Mouse (Mus musculus) C2C12 (cell line): ENCODE measurements around the gene Bcar3. TPM values are rescaled to one million over a fixed set of nuclear protein-coding genes. Genes with fewer than 3 reads are reported as not detected.
A peak's percentile ranks its signal among the peaks of the same experiment; 100 is the strongest.

ENCODE experiments used
- H3K27me3 ChIP-seq: one replicate; pipeline ENCODE4 v1.6.1; 2011; ENCODE audit not compliant: control insufficient read depth, insufficient read depth, insufficient read length
- H3K36me3 ChIP-seq: one replicate; pipeline ENCODE4 v1.6.1; 2011; ENCODE audit not compliant: control insufficient read depth, insufficient read depth
- H3K4me3 ChIP-seq: one replicate; pipeline ENCODE4 v1.5.1; 2011; ENCODE audit warnings: mild to moderate bottlenecking, control low read depth; ENCODE audit not compliant: poor library complexity, insufficient read depth, severe bottlenecking
- H3K79me2 ChIP-seq: one replicate; pipeline ENCODE4 v1.6.1; 2011; ENCODE audit not compliant: control insufficient read depth, insufficient read depth
- H3K79me3 ChIP-seq: one replicate; pipeline ENCODE4 v1.6.1; 2011; ENCODE audit warnings: low read depth, control low read depth
- H3ac ChIP-seq: one replicate; pipeline ENCODE3; 2011; ENCODE audit warnings: low read depth; ENCODE audit not compliant: control insufficient read depth, insufficient read length
- CEBPB ChIP-seq: IDR thresholded peaks from one replicate; pipeline ENCODE4 v1.6.1; 2011; ENCODE audit warnings: low read depth, mild to moderate bottlenecking, control low read depth, moderate library complexity
- CTCF ChIP-seq: IDR thresholded peaks from one replicate; pipeline ENCODE4 v1.5.1; 2011; ENCODE audit not compliant: control insufficient read depth, insufficient read depth, insufficient read length
- FOSL1 ChIP-seq: IDR thresholded peaks from one replicate; pipeline ENCODE4 v1.8.0; 2011; ENCODE audit warnings: mild to moderate bottlenecking, low read length; ENCODE audit not compliant: poor library complexity, insufficient read depth, severe bottlenecking
- MAX ChIP-seq: IDR thresholded peaks from one replicate; pipeline ENCODE4 v1.6.1; 2011; ENCODE audit warnings: mild to moderate bottlenecking, control low read depth
- MYOD1 ChIP-seq: IDR thresholded peaks from one replicate; pipeline ENCODE4 v1.6.1; 2011; ENCODE audit warnings: low read depth; ENCODE audit not compliant: control insufficient read depth, insufficient read length
- MYOG ChIP-seq: IDR thresholded peaks from one replicate; pipeline ENCODE4 v1.6.1; 2011; ENCODE audit not compliant: control insufficient read depth, insufficient read length; ENCODE audit errors: extremely low read depth
- USF1 ChIP-seq: IDR thresholded peaks from one replicate; pipeline ENCODE4 v1.6.1; 2011; ENCODE audit warnings: low read depth, mild to moderate bottlenecking, control low read depth, moderate library complexity
- polyA plus RNA-seq: library from polyadenylated mRNA; unstranded; fragments of >200 nt; fragmentation: generic; extraction: Trizol; gene quantifications from one replicate; pipeline ENCODE4 v1.2.1, GENCODE M21; 2012; ENCODE audit warnings: missing spikeins

Gene Bcar3
- polyA plus RNA-seq, 1 experiment = 34.9 TPM

- Histone ChIP-seq H3K4me3 (no peak overlapping the region), H3ac (no peak overlapping the region), H3K79me2 (peaks cover 94% of the 10 kb centered on the region), H3K27me3 (no peaks in the 10 kb centered on the region), H3K79me3 (peaks cover 67% of the 10 kb centered on the region), H3K36me3 (no peaks in the 10 kb centered on the region)
- no peak for TF ChIP-seq MAX
- TF ChIP-seq CEBPB = no peak
- TF ChIP-seq CTCF = no peak
- TF ChIP-seq FOSL1 = no peak
- TF ChIP-seq MYOD1 = peak; percentile 32
- TF ChIP-seq USF1 = no peak
Observed at GRCm38 (mm10) chr3:122480065-122480675, 186.2 kb downstream of the Bcar3 start.

DNA sequence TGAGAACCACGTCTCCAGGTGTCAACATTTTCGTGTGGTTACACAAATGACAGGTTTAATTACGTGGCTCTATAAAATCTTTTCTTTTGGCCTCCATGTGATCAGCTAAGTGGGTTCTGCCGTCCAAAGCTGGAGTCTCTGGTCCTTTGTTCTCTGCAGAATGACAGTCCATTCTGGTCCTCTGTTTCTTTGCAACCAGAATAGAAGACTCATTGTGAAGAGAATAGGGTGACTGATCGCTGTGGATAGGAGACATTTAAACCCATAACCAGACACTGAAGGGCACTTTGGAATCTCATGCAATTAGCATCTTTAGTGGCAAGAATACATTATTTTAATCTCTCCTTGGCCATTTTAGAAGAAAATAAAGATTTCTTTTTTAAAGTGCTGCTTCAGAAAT is 187.1 kb downstream of the Bcar3 start:
- H3K79me2 ChIP-seq = peaks cover 94% of the 10 kb centered on the region
- H3ac ChIP-seq = no peak overlapping the region
- no peaks in the 10 kb centered on the region for H3K27me3 ChIP-seq
- no peaks in the 10 kb centered on the region for H3K36me3 ChIP-seq
- peak; percentile 3 for TF ChIP-seq USF1
- no peak for TF ChIP-seq MAX
- H3K79me3 ChIP-seq = peaks cover 67% of the 10 kb centered on the region
- peak overlapping the region; percentile 28 for H3K4me3 ChIP-seq

DNA sequence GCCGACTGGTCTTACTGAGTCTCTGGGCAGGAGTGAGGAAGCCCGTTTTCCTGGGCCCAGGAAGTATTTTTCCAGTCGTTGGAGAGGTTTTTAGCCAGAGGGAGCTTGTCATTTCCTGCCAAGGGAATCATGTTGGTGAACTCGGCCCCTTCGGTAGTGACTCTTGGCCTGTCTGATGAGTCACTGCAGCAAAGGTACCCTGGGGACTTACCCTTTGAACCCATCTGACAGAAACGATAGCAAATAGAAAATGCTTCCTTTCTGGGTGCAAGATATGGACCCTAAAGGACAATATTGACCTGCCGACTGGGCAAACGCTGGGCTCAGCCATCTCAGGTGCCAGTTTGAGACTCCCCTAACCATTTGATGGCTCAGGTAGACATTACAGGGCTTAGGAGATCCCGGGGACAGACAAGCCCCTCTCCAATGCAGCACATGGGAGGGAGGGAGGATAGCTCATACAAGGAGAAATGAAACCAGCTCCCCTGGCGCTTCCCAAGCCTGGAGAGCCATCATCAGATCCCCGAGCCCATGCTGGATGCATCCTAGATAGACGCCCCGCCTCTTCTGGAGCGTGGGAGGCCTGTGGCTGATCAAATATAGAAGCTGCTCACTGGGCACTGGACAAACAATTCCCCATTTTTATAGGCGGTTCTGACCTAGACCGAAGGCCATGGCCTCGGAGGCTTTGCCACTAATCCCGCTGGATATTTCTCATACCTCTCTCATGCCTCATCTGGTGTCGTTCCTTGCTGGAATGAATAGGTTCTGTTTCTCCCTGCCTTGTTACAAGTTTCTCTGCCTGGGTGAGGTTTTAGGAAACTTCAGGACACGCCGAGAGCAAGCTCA is 188.2 kb downstream of the Bcar3 start:
- H3K36me3 ChIP-seq = no peaks in the 10 kb centered on the region
- H3K79me2 ChIP-seq = peaks cover 94% of the 10 kb centered on the region
- H3K79me3 ChIP-seq = peaks cover 68% of the 10 kb centered on the region
- H3K4me3 ChIP-seq = peak overlapping the region; percentile 28
- no peak for TF ChIP-seq USF1
- peak; percentile 55 for TF ChIP-seq MAX
- no peak for TF ChIP-seq CTCF
- TF ChIP-seq CEBPB = no peak
- TF ChIP-seq MYOG = no peak
- TF ChIP-seq FOSL1 = peak; percentile 24
- H3ac ChIP-seq = peak overlapping the region; percentile 53
- no peaks in the 10 kb centered on the region for H3K27me3 ChIP-seq

GRCm38 (mm10) chr3:122483066-122483782 is 189.3 kb downstream of the Bcar3 start:
- peak overlapping the region; percentile 63 for H3ac ChIP-seq
- H3K27me3 ChIP-seq = no peaks in the 10 kb centered on the region
- H3K79me2 ChIP-seq = peaks cover 94% of the 10 kb centered on the region
- peaks cover 74% of the 10 kb centered on the region for H3K79me3 ChIP-seq
- H3K4me3 ChIP-seq = peak overlapping the region; percentile 0
- H3K36me3 ChIP-seq = no peaks in the 10 kb centered on the region
- TF ChIP-seq MAX (no peak), CTCF (no peak), MYOG (no peak), USF1 (peak; percentile 60)

GRCm38 (mm10) chr3:122483783-122484130 is 189.8 kb downstream of the Bcar3 start:
- no peak overlapping the region for H3K4me3 ChIP-seq
- H3K79me3 ChIP-seq = peaks cover 75% of the 10 kb centered on the region
- TF ChIP-seq CEBPB (no peak), MYOG (no peak), FOSL1 (no peak), MYOD1 (no peak), MAX (no peak)

More at GRCm38 (mm10) chr3:122483783-122484130, 189.8 kb downstream of the Bcar3 start:
- Histone ChIP-seq H3ac (peak overlapping the region; percentile 63), H3K36me3 (no peaks in the 10 kb centered on the region), H3K79me2 (peaks cover 94% of the 10 kb centered on the region), H3K27me3 (no peaks in the 10 kb centered on the region)
